Mouse (Mus musculus) ES-Bruce4 (cell line): ENCODE results near the gene Nbea. TPM values are rescaled to one million over a fixed set of nuclear protein-coding genes. Genes with fewer than 3 reads are reported as not detected.

Experiments
- H3K27ac ChIP-seq: 2 replicates; pipeline ENCODE4 v1.5.1; 2012; ENCODE audit warnings: low read length, inconsistent platforms; ENCODE audit not compliant: insufficient read depth
- H3K27me3 ChIP-seq: 2 replicates; pipeline ENCODE4 v1.6.1; 2012; ENCODE audit warnings: mild to moderate bottlenecking, low read length, inconsistent platforms; ENCODE audit not compliant: control insufficient read depth, poor library complexity, insufficient read depth, severe bottlenecking
- H3K36me3 ChIP-seq: 2 replicates; pipeline ENCODE4 v1.6.1; 2012; ENCODE audit warnings: inconsistent platforms, mild to moderate bottlenecking, low read length, moderate library complexity; ENCODE audit not compliant: control insufficient read depth, poor library complexity, insufficient read depth, severe bottlenecking
- H3K4me1 ChIP-seq: one replicate; pipeline ENCODE4 v1.8.1; 2011; ENCODE audit warnings: low read length; ENCODE audit not compliant: control insufficient read depth, insufficient read depth
- H3K4me3 ChIP-seq: 2 replicates; pipeline ENCODE4 v1.5.1; 2011; ENCODE audit warnings: low read depth, mild to moderate bottlenecking, low read length
- H3K9ac ChIP-seq: 2 replicates; pipeline ENCODE4 v1.6.1; 2012; ENCODE audit warnings: low read depth, mild to moderate bottlenecking, inconsistent platforms; ENCODE audit not compliant: poor library complexity, severe bottlenecking
- H3K9me3 ChIP-seq: replicated peaks from 2 replicates; pipeline ENCODE4 v1.6.1; 2012; ENCODE audit warnings: mild to moderate bottlenecking, low read length, inconsistent platforms; ENCODE audit not compliant: control insufficient read depth, poor library complexity, insufficient read depth, severe bottlenecking
- CTCF ChIP-seq: IDR thresholded peaks from one replicate; pipeline ENCODE4 v1.8.1; 2011; ENCODE audit warnings: low read depth, low read length
- EP300 ChIP-seq: IDR thresholded peaks from 2 replicates; pipeline ENCODE4 v1.6.1; 2011; ENCODE audit warnings: low read depth, low read length; ENCODE audit not compliant: insufficient read depth
- POLR2A ChIP-seq: IDR thresholded peaks from one replicate; pipeline ENCODE4 v1.8.1; 2011; ENCODE audit warnings: low read length; ENCODE audit not compliant: insufficient read depth
- polyA plus RNA-seq: library from polyadenylated mRNA; stranded (reverse); fragments of >200 nt; gene quantifications from 2 replicates; pipeline ENCODE4 v1.2.4, GENCODE M21; 2011; ENCODE audit warnings: low read depth; ENCODE audit not compliant: missing spikeins, insufficient read depth, insufficient read length

The Nbea gene
- polyA plus RNA-seq, 1 experiment = 6.1 TPM

- Histone ChIP-seq H3K27ac (no peak within 1 kb of the TSS), H3K9ac (no peak within 1 kb of the TSS), H3K36me3 (no peaks in the 10 kb centered on the region), H3K9me3 (no peaks in the 10 kb centered on the region; the same call in 1 of the 2 replicates), H3K27me3 (peaks cover 13% of the 10 kb centered on the region), H3K4me1 (no peaks in the 10 kb centered on the region), H3K4me3 (peak within 1 kb of the TSS; percentile 30)
- TF ChIP-seq CTCF (no peak), POLR2A (no peak), EP300 (no peak)
Observed at GRCm38 (mm10) chr3:55782056-55782687, 401.3 kb downstream of the Nbea start, which contains the start of gene Mab21l1. TSS of gene Mab21l1 (plus strand) at chr3:55782510.

DNA sequence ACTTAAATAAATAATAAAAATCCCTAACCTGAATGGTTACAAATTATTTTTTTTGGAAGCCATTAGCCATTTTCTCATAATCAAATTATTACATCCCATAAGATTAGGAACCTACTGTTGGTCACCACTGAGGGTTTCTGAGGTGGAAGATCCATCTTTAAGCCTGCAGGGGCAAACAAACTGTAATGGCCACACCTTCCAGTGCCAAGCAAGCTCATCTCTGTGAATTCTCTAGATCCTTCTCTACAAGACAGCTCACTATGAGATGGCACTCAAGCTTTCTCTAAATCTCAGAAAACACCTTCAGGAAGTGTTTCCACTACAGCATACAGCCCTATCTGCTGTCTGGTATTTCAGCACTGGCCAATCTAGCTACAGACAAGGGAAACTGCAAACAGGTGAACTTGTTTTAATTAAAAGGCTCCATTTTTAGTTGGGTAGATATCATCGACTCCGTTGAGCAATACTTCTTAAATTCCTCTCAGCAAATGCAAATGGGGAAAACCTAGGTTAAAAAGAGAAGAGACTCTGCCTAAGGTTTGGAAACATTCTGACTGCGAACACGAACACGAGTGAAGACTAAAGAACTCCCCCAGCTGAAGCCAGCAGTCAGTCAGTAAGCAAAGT, 402.0 kb downstream of the Nbea start:
- no peak for TF ChIP-seq CTCF
- no peak for TF ChIP-seq POLR2A
- TF ChIP-seq EP300 = no peak
- H3K27ac ChIP-seq = no peak overlapping the region
- H3K9me3 ChIP-seq = no peaks in the 10 kb centered on the region; the same call in 1 of the 2 replicates
- no peaks in the 10 kb centered on the region for H3K36me3 ChIP-seq
- H3K9ac ChIP-seq = no peak overlapping the region
- H3K4me3 ChIP-seq = no peak overlapping the region
- H3K4me1 ChIP-seq = no peaks in the 10 kb centered on the region
- peaks cover 10% of the 10 kb centered on the region for H3K27me3 ChIP-seq

DNA sequence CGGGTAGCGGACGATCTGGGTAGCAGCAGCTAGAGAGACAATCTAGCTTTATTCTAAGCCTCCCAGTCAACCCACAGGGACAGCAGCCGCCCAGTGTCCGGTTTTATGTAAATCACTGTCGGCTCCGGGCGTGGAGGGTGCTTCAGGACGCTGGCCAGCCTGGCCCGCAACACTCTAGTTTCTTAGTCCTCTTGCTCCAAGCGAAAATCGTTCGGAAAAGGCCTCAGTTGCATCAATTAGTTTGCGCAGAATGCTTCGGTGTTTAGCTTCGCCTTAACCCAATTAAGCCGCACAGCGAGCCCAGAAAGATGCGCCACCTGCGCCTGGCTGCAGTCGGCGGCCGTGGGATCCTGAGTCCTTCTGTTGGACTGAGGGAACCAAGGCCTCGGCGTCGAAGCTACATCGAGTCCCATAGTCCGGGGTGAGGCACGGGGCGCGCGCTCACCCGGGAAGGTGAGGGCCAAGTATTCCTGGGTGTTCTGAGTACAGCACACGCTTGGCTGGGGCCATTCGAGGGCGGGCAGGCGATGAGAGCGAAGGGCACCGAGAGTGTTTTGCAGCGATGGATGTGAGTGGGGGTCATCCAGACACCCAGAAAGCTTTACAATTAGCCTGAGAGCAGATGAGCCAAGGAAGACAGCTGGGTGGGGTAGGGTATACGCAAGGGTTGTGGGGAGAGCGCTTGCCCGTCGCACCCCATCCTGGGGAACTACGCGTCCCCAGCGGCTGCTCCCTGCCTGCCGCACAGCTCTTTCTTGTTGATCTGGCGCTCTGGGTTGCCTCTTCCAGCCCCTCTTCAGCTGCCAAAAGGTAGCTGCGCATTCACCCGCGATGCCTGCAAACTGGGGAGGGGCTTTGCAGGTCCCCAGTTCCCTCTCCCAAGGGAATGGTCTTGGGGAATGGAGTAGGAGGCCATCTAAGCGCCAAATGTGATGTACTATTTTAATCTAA, 403.1 kb downstream of the Nbea start:
- H3K9ac ChIP-seq = no peak overlapping the region
- H3K4me3 ChIP-seq = peak overlapping the region; percentile 31
- H3K36me3 ChIP-seq = no peaks in the 10 kb centered on the region
- TF ChIP-seq EP300 (no peak), CTCF (no peak), POLR2A (no peak)
- H3K27me3 ChIP-seq = peaks cover 7% of the 10 kb centered on the region; the same call in 1 of the 2 replicates
- no peaks in the 10 kb centered on the region; the same call in 1 of the 2 replicates for H3K9me3 ChIP-seq
- H3K4me1 ChIP-seq = no peaks in the 10 kb centered on the region
- H3K27ac ChIP-seq = no peak overlapping the region

DNA sequence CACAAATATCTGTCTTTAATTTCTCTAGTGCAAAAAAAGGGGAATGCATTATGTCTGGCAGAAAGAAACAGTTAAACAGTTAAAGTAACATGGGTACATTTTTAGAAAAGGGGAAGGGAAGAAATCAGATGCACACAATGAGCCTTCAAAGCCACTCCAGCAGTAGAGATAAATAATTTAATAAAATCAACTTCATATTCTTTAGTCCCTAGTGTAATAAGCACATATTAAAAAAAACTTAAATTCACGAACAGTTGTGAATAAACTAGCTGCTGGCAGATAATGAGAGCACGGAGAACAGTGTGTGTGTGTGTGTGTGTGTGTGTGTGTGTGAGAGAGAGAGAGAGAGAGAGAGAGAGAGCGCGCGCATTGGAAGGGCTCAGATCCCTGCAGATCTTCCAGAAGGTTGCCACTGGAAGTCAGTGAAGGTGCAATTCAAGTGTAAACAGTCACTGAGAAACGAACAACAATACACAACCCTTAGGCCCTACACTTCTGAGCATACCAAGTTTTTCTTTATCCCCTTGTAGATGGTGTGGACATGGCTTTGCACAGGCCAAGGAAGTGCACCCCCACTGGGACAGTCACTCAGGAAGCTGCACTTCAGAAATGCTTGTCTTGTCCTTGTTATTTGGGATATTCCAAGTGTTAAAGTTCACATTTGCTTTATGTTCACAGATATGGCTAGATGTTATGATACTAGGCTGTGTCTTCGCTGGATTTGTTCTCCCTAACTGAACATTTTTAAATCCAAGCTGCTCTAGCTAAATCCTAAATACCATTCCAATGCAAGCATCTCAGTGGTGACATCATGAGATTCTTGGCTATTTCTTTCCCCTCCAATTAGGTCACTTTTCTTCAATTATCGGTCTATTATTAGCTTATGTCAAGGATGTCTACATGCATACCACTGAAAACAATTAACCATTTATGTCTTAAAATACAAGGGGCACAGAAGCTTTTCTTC, 404.5 kb downstream of the Nbea start:
- no peaks in the 10 kb centered on the region for H3K4me1 ChIP-seq

GRCm38 (mm10) chr3:55777501-55777900, 406.0 kb downstream of the Nbea start:
- Histone ChIP-seq H3K9ac (no peak overlapping the region), H3K27ac (no peak overlapping the region), H3K27me3 (peaks cover 7% of the 10 kb centered on the region; the same call in 1 of the 2 replicates), H3K4me3 (no peak overlapping the region), H3K4me1 (no peaks in the 10 kb centered on the region), H3K9me3 (no peaks in the 10 kb centered on the region; the same call in 1 of the 2 replicates), H3K36me3 (no peaks in the 10 kb centered on the region)
- TF ChIP-seq CTCF = no peak
- TF ChIP-seq POLR2A = no peak
- no peak for TF ChIP-seq EP300

More for the DNA sequence above, 404.5 kb downstream of the Nbea start:
- Histone ChIP-seq H3K9ac (no peak overlapping the region), H3K27ac (no peak overlapping the region), H3K9me3 (no peaks in the 10 kb centered on the region; the same call in 1 of the 2 replicates), H3K4me3 (no peak overlapping the region), H3K36me3 (no peaks in the 10 kb centered on the region), H3K27me3 (peaks cover 7% of the 10 kb centered on the region; the same call in 1 of the 2 replicates)
- no peak for TF ChIP-seq POLR2A
- no peak for TF ChIP-seq CTCF
- no peak for TF ChIP-seq EP300
